8 mouse cellular contexts compared by ENCODE assay signal in the genomic region with DNA sequence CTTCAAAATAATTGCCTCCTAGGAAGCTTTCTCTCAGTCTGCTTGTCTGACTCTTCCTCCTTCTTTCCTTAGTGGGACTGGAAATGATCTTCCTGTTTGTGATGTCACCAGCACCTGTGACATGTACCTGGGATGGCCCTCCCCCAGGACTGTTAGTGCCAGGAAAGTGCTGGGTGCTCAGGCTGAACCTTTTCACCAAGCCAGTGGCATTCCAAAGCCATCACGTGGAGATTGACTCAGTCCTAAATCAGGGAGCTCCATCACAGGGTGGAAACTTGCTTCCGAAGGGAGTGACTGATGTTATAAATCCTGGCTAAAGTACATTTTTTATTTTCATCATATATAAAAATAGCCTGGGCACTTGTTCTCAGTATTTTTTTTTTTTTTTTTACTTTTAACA.
"Had no signal": no experiment of that assay in that cellular context is flagged by ENCODE, and none has a peak within 500 bp of the region (broad histone marks: within the 10 kb centered on the region; RNA-seq: fewer than 3 reads in every experiment).

No protein-coding gene starts in this region.

- H3K4me3 ChIP-seq: limb, embryonic 13.5 days; midbrain, embryonic 13.5 days; neural tube, embryonic 12.5 days had no signal

- H3K36me3 ChIP-seq: limb, embryonic 13.5 days; midbrain, embryonic 13.5 days; neural tube, embryonic 12.5 days had no signal

- H3K9ac ChIP-seq: limb, embryonic 13.5 days; liver, embryonic 14.5 days; midbrain, embryonic 13.5 days; neural tube, embryonic 12.5 days had no signal

- H3K9me3 ChIP-seq: limb, embryonic 13.5 days; midbrain, embryonic 13.5 days; neural tube, embryonic 12.5 days had no signal

- H3K4me2 ChIP-seq: limb, embryonic 13.5 days; midbrain, embryonic 13.5 days; neural tube, embryonic 12.5 days had no signal

- H3K27ac ChIP-seq: limb, embryonic 13.5 days; liver, embryonic 14.5 days; midbrain, embryonic 13.5 days; neural tube, embryonic 12.5 days had no signal

- DNase-seq: left cerebral cortex, postnatal 4 days; lung, adult 18-20 months; thymus, adult 18-20 months; thymus, postnatal 25 days had no signal

- ATAC-seq: midbrain, embryonic 13.5 days had no signal

- H3K4me1 ChIP-seq: limb, embryonic 13.5 days; midbrain, embryonic 13.5 days; neural tube, embryonic 12.5 days had no signal

- H3K27me3 ChIP-seq: limb, embryonic 13.5 days; midbrain, embryonic 13.5 days; neural tube, embryonic 12.5 days had no signal
